Comparison of ENCODE assay signal across 27 mouse cellular contexts in genomic region chr5:36902807-36903206, GRCm38 (mm10). TPM values are rescaled to one million over a fixed set of nuclear protein-coding genes. Genes with fewer than 3 reads are reported as not detected.
DNase-seq lines count a peak whose midpoint lies in the region; ATAC-seq and TF ChIP-seq lines count a peak whose summit lies in the region.
"Had no signal": no experiment of that assay in that cellular context is flagged by ENCODE, and none has a peak within 500 bp of the region (broad histone marks: within the 10 kb centered on the region; RNA-seq: fewer than 3 reads in every experiment).

No protein-coding gene starts in this region.

- no peaks in the 10 kb centered on the region for H3K27me3 ChIP-seq in ES-Bruce4 (ENCODE audit: control insufficient read depth, insufficient read depth, low read length, poor library complexity, severe bottlenecking)
- H3K27me3 ChIP-seq in midbrain, embryonic 16.5 days (ENCODE audit: control insufficient read depth, insufficient read depth, low read depth, low read length): no peaks in the 10 kb centered on the region
- H3K27me3 ChIP-seq: embryonic facial prominence, embryonic 13.5 days; forebrain, embryonic 12.5 days had no signal

- no peak overlapping the region for H3K9ac ChIP-seq in ES-Bruce4 (ENCODE audit: low read depth, poor library complexity, severe bottlenecking)
- H3K9ac ChIP-seq in midbrain, embryonic 16.5 days (ENCODE audit: low read depth, low read length): no peak overlapping the region
- H3K9ac ChIP-seq: embryonic facial prominence, embryonic 13.5 days; embryonic facial prominence, embryonic 15.5 days; forebrain, embryonic 12.5 days had no signal

- ATAC-seq in midbrain, embryonic 16.5 days: no peak
- ATAC-seq: forebrain, embryonic 14.5 days; forebrain, embryonic 16.5 days; Patski had no signal

- H3K4me3 ChIP-seq in ES-Bruce4 (ENCODE audit: low read depth, low read length): no peak overlapping the region
- no peak overlapping the region for H3K4me3 ChIP-seq in midbrain, embryonic 16.5 days (ENCODE audit: low read depth, low read length)
- H3K4me3 ChIP-seq: embryonic facial prominence, embryonic 13.5 days; embryonic facial prominence, embryonic 15.5 days; erythroblast, embryonic 14.5 days; forebrain, embryonic 10.5 days; forebrain, embryonic 12.5 days had no signal

- WGBS in midbrain, embryonic 16.5 days: 71% methylated on average over 2 of the region's 2 CpGs

- no peak for TF ChIP-seq CTCF in ES-Bruce4 (IDR thresholded peaks at IDR 0.05; ENCODE audit: low read depth, low read length)

- H3K9me3 ChIP-seq in ES-Bruce4 (replicated peaks; ENCODE audit: control insufficient read depth, insufficient read depth, low read length, poor library complexity, severe bottlenecking): no peaks in the 10 kb centered on the region
- H3K9me3 ChIP-seq in midbrain, embryonic 16.5 days (replicated peaks; ENCODE audit: control insufficient read depth, low read length, poor library complexity, severe bottlenecking): no peaks in the 10 kb centered on the region
- H3K9me3 ChIP-seq: embryonic facial prominence, embryonic 13.5 days; embryonic facial prominence, embryonic 15.5 days; forebrain, embryonic 10.5 days; forebrain, embryonic 12.5 days; G1E had no signal

- DNase-seq in ES-CJ7 (ENCODE audit: low read depth, low spot score): peak; percentile 87
- peak; percentile 74 for DNase-seq in R1 (ENCODE audit: low read depth, low spot score)
- peak; percentile 91 for DNase-seq in ZHBTc4 (ENCODE audit: low read depth, low spot score)
- no peak for DNase-seq in gastrocnemius, postnatal 14 days
- no peak for DNase-seq in yolk sac, embryonic 10.5 days (ENCODE audit: low spot score)
- DNase-seq: adrenal gland, adult 2 months; adrenal gland, postnatal 10 days; adrenal gland, postnatal 25 days; cerebellum, adult 11 months; cerebellum, adult 18-20 months; cerebellum, adult 9-10 months; cerebellum, postnatal 10 days; cerebellum, postnatal 25 days; embryo, embryonic 11 days had no signal

- no peak overlapping the region for H3K4me2 ChIP-seq in midbrain, embryonic 16.5 days (ENCODE audit: low read length)
- H3K4me2 ChIP-seq: embryonic facial prominence, embryonic 13.5 days; embryonic facial prominence, embryonic 15.5 days; forebrain, embryonic 12.5 days had no signal

- no peak overlapping the region for H3K27ac ChIP-seq in ES-Bruce4 (ENCODE audit: insufficient read depth, low read length)
- H3K27ac ChIP-seq in midbrain, embryonic 16.5 days (ENCODE audit: low read length): no peak overlapping the region
- H3K27ac ChIP-seq: embryonic facial prominence, embryonic 13.5 days; embryonic facial prominence, embryonic 15.5 days; forebrain, embryonic 10.5 days; forebrain, embryonic 12.5 days had no signal

- peak; percentile 81 for TF ChIP-seq EP300 in ES-Bruce4 (IDR thresholded peaks at IDR 0.05; ENCODE audit: insufficient read depth, low read depth, low read length)

- TF ChIP-seq POLR2A in ES-Bruce4 (IDR thresholded peaks at IDR 0.05; ENCODE audit: insufficient read depth, low read length): no peak

- no peaks in the 10 kb centered on the region for H3K4me1 ChIP-seq in ES-Bruce4 (ENCODE audit: control insufficient read depth, insufficient read depth, low read length)
- peaks cover 7% of the 10 kb centered on the region for H3K4me1 ChIP-seq in midbrain, embryonic 16.5 days (ENCODE audit: control insufficient read depth, insufficient read depth, low read length)
- H3K4me1 ChIP-seq: embryonic facial prominence, embryonic 15.5 days had no signal

- intact Hi-C loops in gastrocnemius, postnatal 14 days (cut with DNase I; ENCODE audit: low total_unique reads): no loop called here

- H3K36me3 ChIP-seq in ES-Bruce4 (ENCODE audit: control insufficient read depth, insufficient read depth, low read length, poor library complexity, severe bottlenecking): no peaks in the 10 kb centered on the region
- H3K36me3 ChIP-seq in midbrain, embryonic 16.5 days (ENCODE audit: control insufficient read depth, insufficient read depth, low read length): no peaks in the 10 kb centered on the region
- H3K36me3 ChIP-seq: embryonic facial prominence, embryonic 13.5 days; embryonic facial prominence, embryonic 15.5 days; forebrain, embryonic 10.5 days; forebrain, embryonic 12.5 days; G1E had no signal

RNA-seq across cellular contexts. Expression of gene Ppp2r2c, which starts 34.5 kb away (rescaled TPM):
- polyA plus RNA-seq in ES-Bruce4 (2011; ENCODE audit: insufficient read depth, insufficient read length, low read depth, missing spikeins): 14.6 and 15.9 TPM in 2 replicates
- under 1 TPM; 0.24 to 0.70 TPM for total RNA-seq in gastrocnemius, postnatal 14 days (2021)
- polyA plus RNA-seq in midbrain, embryonic 16.5 days (2015; fragmentation: Nextera tagmentation; extraction: Ambion mirVana): 56.8 and 61.1 TPM in 2 replicates
- total RNA-seq: common myeloid progenitor, adult 5-6 weeks had no signal
- polyA plus RNA-seq: C2C12; erythroblast, embryonic 14.5 days; G1E had no signal

Comparison
In these comparisons a context has a peak if more than half of its experiments do, and no peak if none do; other contexts are left out.
1. DNase-seq: peak in ES-CJ7 (single experiment), R1 (single experiment) and ZHBTc4 (single experiment); none in gastrocnemius, postnatal 14 days (single experiment) and yolk sac, embryonic 10.5 days (single experiment).